Mouse (Mus musculus) G1E (cell line): ENCODE measurements around the gene Bag5. TPM values are rescaled to one million over a fixed set of nuclear protein-coding genes. Genes with fewer than 3 reads are reported as not detected.

Source experiments
- ATAC-seq: 2 replicates; pipeline ENCODE4 v1.8.0; 2016; ENCODE audit warnings: mild to moderate bottlenecking; ENCODE audit not compliant: insufficient number of reproducible peaks, poor library complexity, low FRiP score, severe bottlenecking; ENCODE audit errors: extremely low read depth
- DNase-seq: peaks from one replicate; pipeline ENCODE4 v3.0.0; 2012; ENCODE audit warnings: low spot score
- H3K27me3 ChIP-seq: 2 replicates; pipeline ENCODE4 v1.6.1; 2012; ENCODE audit warnings: mild to moderate bottlenecking, low read length, inconsistent platforms; ENCODE audit not compliant: insufficient read depth
- H3K36me3 ChIP-seq: replicated peaks from 2 replicates; pipeline ENCODE3; 2012; ENCODE audit warnings: mild to moderate bottlenecking, inconsistent platforms
- H3K4me1 ChIP-seq: 2 replicates; pipeline ENCODE4 v1.6.1; 2012; ENCODE audit warnings: low read depth, low read length, inconsistent platforms, mixed read lengths; ENCODE audit not compliant: insufficient read depth
- H3K4me3 ChIP-seq: 2 replicates; pipeline ENCODE4 v1.5.1; 2012; ENCODE audit warnings: low read depth, mild to moderate bottlenecking, inconsistent platforms, low read length, moderate library complexity, mixed read lengths
- H3K9me3 ChIP-seq: replicated peaks from 2 replicates; pipeline ENCODE4 v1.6.1; 2012; ENCODE audit warnings: inconsistent platforms
- CTCF ChIP-seq: IDR thresholded peaks from 2 replicates; pipeline ENCODE4 v1.5.1; 2012; ENCODE audit warnings: low read depth, low read length, inconsistent platforms, mixed read lengths
- GATA1 ChIP-seq: IDR thresholded peaks from 2 replicates; pipeline ENCODE4 v1.6.1; 2012; ENCODE audit warnings: borderline replicate concordance, low read length, inconsistent platforms, mixed read lengths
- GATA2 ChIP-seq: IDR thresholded peaks from 2 replicates; pipeline ENCODE4 v1.6.1; 2012; ENCODE audit warnings: low read depth, low read length, inconsistent platforms, borderline replicate concordance
- POLR2AphosphoS5 ChIP-seq: IDR thresholded peaks from 2 replicates; pipeline ENCODE4 v1.6.1; 2012; ENCODE audit warnings: low read depth, low read length, inconsistent platforms; ENCODE audit not compliant: insufficient replicate concordance
- TAL1 ChIP-seq: conservative IDR thresholded peaks from 2 replicates; pipeline ENCODE4 v1.6.1; 2012; ENCODE audit warnings: low read depth, low read length, inconsistent platforms, mixed read lengths
- polyA plus RNA-seq: library from polyadenylated mRNA; stranded (reverse); fragments of >175 nt; gene quantifications from 2 replicates; pipeline ENCODE4 v1.2.3, GENCODE M21; 2012
- total RNA-seq, 2 experiments: library from RNA; stranded (forward) in 1 of 2; stranded (reverse) in 1 of 2; fragments of 200-1000 nt in 1 of 2; fragments of >200 nt in 1 of 2; fragmentation: Nextera tagmentation in 1 of 2; gene quantifications; 2 replicates each; pipeline ENCODE4 v1.2.3; 2014 to 2017

Gene Bag5
- total and polyA plus RNA-seq, 3 experiments, result 20.3 to 52.8 (median 32.4) TPM

- no peaks in the 10 kb centered on the region for H3K9me3 ChIP-seq
- DNase-seq (no peak), ATAC-seq (no peak)
- H3K27me3 ChIP-seq, result peaks cover 77% of the 10 kb centered on the region
- no peak overlapping the region for H3K4me3 ChIP-seq
- H3K4me1 ChIP-seq, result peaks cover 43% of the 10 kb centered on the region
- no peak for TF ChIP-seq GATA1
- no peak for TF ChIP-seq GATA2
- TF ChIP-seq POLR2AphosphoS5, result no peak
- no peak for TF ChIP-seq CTCF
- TF ChIP-seq TAL1, result no peak
- no peaks in the 10 kb centered on the region for H3K36me3 ChIP-seq
Observed at GRCm38 (mm10) chr12:111694880-111695804, 17.9 kb downstream of the Bag5 start.

GRCm38 (mm10) chr12:111694271-111694781 lies 18.7 kb downstream of the Bag5 start:
- Histone ChIP-seq H3K4me3 (no peak overlapping the region; the same call in 1 of the 2 replicates), H3K9me3 (no peaks in the 10 kb centered on the region), H3K4me1 (peaks cover 43% of the 10 kb centered on the region), H3K36me3 (no peaks in the 10 kb centered on the region), H3K27me3 (peaks cover 77% of the 10 kb centered on the region)
- ATAC-seq (no peak), DNase-seq (no peak)
- no peak for TF ChIP-seq POLR2AphosphoS5
- no peak for TF ChIP-seq GATA2
- TF ChIP-seq CTCF, result no peak
- TF ChIP-seq TAL1, result no peak
- TF ChIP-seq GATA1, result no peak

GRCm38 (mm10) chr12:111693341-111694270 lies 19.5 kb downstream of the Bag5 start:
- ATAC-seq (no peak), DNase-seq (no peak)
- TF ChIP-seq CTCF, result no peak
- TF ChIP-seq TAL1, result no peak
- no peak for TF ChIP-seq GATA2
- no peak for TF ChIP-seq GATA1
- TF ChIP-seq POLR2AphosphoS5, result no peak
- peak overlapping the region; percentile 8; the same call in 1 of the 2 replicates for H3K4me3 ChIP-seq
- H3K36me3 ChIP-seq, result no peaks in the 10 kb centered on the region
- no peaks in the 10 kb centered on the region for H3K9me3 ChIP-seq
- H3K4me1 ChIP-seq, result peaks cover 43% of the 10 kb centered on the region
- H3K27me3 ChIP-seq, result peaks cover 79% of the 10 kb centered on the region

- Histone ChIP-seq H3K4me1 (peaks cover 47% of the 10 kb centered on the region), H3K27me3 (peaks cover 79% of the 10 kb centered on the region), H3K9me3 (no peaks in the 10 kb centered on the region), H3K4me3 (no peak overlapping the region), H3K36me3 (no peaks in the 10 kb centered on the region)
- TF ChIP-seq TAL1 (no peak), GATA1 (no peak), CTCF (no peak), POLR2AphosphoS5 (no peak), GATA2 (no peak)
- DNase-seq (no peak), ATAC-seq (no peak)
Observed at GRCm38 (mm10) chr12:111692899-111693298, 20.2 kb downstream of the Bag5 start.

GRCm38 (mm10) chr12:111691346-111691872 lies 21.6 kb downstream of the Bag5 start:
- H3K4me1 ChIP-seq, result peaks cover 49% of the 10 kb centered on the region
- no peak for TF ChIP-seq POLR2AphosphoS5
- no peak for TF ChIP-seq TAL1
- no peak for TF ChIP-seq GATA2
- no peak for TF ChIP-seq CTCF
- TF ChIP-seq GATA1, result no peak
- peaks cover 77% of the 10 kb centered on the region for H3K27me3 ChIP-seq
- no peaks in the 10 kb centered on the region for H3K9me3 ChIP-seq
- no peak overlapping the region for H3K4me3 ChIP-seq
- DNase-seq (no peak), ATAC-seq (no peak)
- peaks cover 2% of the 10 kb centered on the region for H3K36me3 ChIP-seq
